In genomic region chr2:16147999-16148398, GRCm38 (mm10) we compare ENCODE assay signal across 29 mouse cellular contexts.
DNase-seq lines count a peak whose midpoint lies in the region; ATAC-seq and TF ChIP-seq lines count a peak whose summit lies in the region.
"Had no signal": no experiment of that assay in that cellular context is flagged by ENCODE, and none has a peak within 500 bp of the region (broad histone marks: within the 10 kb centered on the region; RNA-seq: fewer than 3 reads in every experiment).

No protein-coding gene starts in this region.

- 43% methylated on average over 1 of the region's 1 CpGs for WGBS in intestine, embryonic 15.5 days
- WGBS in intestine, postnatal 0 days, result 58% methylated on average over 1 of the region's 1 CpGs
- 42% methylated on average over 1 of the region's 1 CpGs for WGBS in lung, embryonic 16.5 days
- WGBS in midbrain, embryonic 13.5 days, result 81% methylated on average over 1 of the region's 1 CpGs

- H3K4me2 ChIP-seq in intestine, embryonic 15.5 days (replicated peaks), result no peak overlapping the region
- H3K4me2 ChIP-seq in intestine, postnatal 0 days (replicated peaks; ENCODE audit: low read depth), result no peak overlapping the region
- H3K4me2 ChIP-seq in lung, embryonic 16.5 days (ENCODE audit: low read depth, low read length), result no peak overlapping the region
- H3K4me2 ChIP-seq in midbrain, embryonic 13.5 days (replicated peaks), result no peak overlapping the region
- H3K4me2 ChIP-seq: forebrain, embryonic 15.5 days; heart, embryonic 12.5 days; hindbrain, embryonic 13.5 days; limb, embryonic 13.5 days; liver, embryonic 12.5 days; neural tube, embryonic 15.5 days had no signal

- no peaks in the 10 kb centered on the region for H3K27me3 ChIP-seq in intestine, embryonic 15.5 days (replicated peaks)
- H3K27me3 ChIP-seq in intestine, postnatal 0 days (replicated peaks; ENCODE audit: control insufficient read depth, insufficient read depth, low read length), result no peaks in the 10 kb centered on the region
- H3K27me3 ChIP-seq in lung, embryonic 16.5 days (ENCODE audit: control insufficient read depth, insufficient read depth, low read depth, low read length), result no peaks in the 10 kb centered on the region
- no peaks in the 10 kb centered on the region for H3K27me3 ChIP-seq in midbrain, embryonic 13.5 days
- H3K27me3 ChIP-seq: forebrain, embryonic 15.5 days; heart, embryonic 12.5 days; hindbrain, embryonic 13.5 days; limb, embryonic 13.5 days; liver, embryonic 12.5 days; megakaryocyte, embryonic 14.5 days; neural tube, embryonic 15.5 days had no signal

- no peak overlapping the region for H3K27ac ChIP-seq in intestine, embryonic 15.5 days
- H3K27ac ChIP-seq in intestine, postnatal 0 days (ENCODE audit: low read depth, low read length), result no peak overlapping the region
- no peak overlapping the region for H3K27ac ChIP-seq in lung, embryonic 16.5 days (ENCODE audit: low read length)
- no peak overlapping the region for H3K27ac ChIP-seq in midbrain, embryonic 13.5 days
- H3K27ac ChIP-seq: forebrain, embryonic 10.5 days; forebrain, embryonic 15.5 days; heart, adult 2 months; hindbrain, embryonic 13.5 days; limb, embryonic 13.5 days; liver, embryonic 12.5 days; neural tube, embryonic 15.5 days had no signal

- no peak for TF ChIP-seq CTCF in intestine, postnatal 0 days (IDR thresholded peaks at IDR 0.05; ENCODE audit: low read depth)

- no peak for DNase-seq in lung, adult 18-20 months
- peak; percentile 62 for DNase-seq in Muller cell, postnatal 12 days (ENCODE audit: inconsistent ontology term)
- peak; percentile 7 for DNase-seq in lung, postnatal 25 days (ENCODE audit: low spot score)
- no peak for DNase-seq in left cerebral cortex, adult 8-10 months (ENCODE audit: low spot score in 2 of 2)
- DNase-seq: adrenal gland, postnatal 10 days; B cell, adult 2 months; cerebellum, adult 8-10 months; cerebellum, postnatal 25 days; heart, adult 2 months; heart, postnatal 4 days; kidney, adult 8-10 months; kidney, postnatal 14 days; liver, postnatal 0 days; midbrain, embryonic 14.5 days; right cerebral cortex, postnatal 14 days; thymus, postnatal 14 days had no signal

- no peak overlapping the region for H3K9ac ChIP-seq in intestine, embryonic 15.5 days
- no peak overlapping the region for H3K9ac ChIP-seq in intestine, postnatal 0 days (ENCODE audit: low read depth, low read length)
- no peak overlapping the region for H3K9ac ChIP-seq in lung, embryonic 16.5 days (ENCODE audit: low read length)
- no peak overlapping the region for H3K9ac ChIP-seq in midbrain, embryonic 13.5 days (replicated peaks)
- H3K9ac ChIP-seq: forebrain, embryonic 15.5 days; heart, embryonic 12.5 days; hindbrain, embryonic 13.5 days; limb, embryonic 13.5 days; liver, embryonic 12.5 days; liver, postnatal 0 days; neural tube, embryonic 15.5 days had no signal

- ATAC-seq in intestine, embryonic 15.5 days, result peak; percentile 63
- no peak for ATAC-seq in intestine, postnatal 0 days
- peak; percentile 89 for ATAC-seq in lung, embryonic 16.5 days (ENCODE audit: low read depth)
- no peak for ATAC-seq in midbrain, embryonic 13.5 days
- ATAC-seq: forebrain, embryonic 15.5 days; inflammation-experienced regulatory T-cells, adult 6 months; liver, embryonic 12.5 days; liver, postnatal 0 days had no signal

- H3K9me3 ChIP-seq in intestine, embryonic 15.5 days, result no peaks in the 10 kb centered on the region
- no peaks in the 10 kb centered on the region for H3K9me3 ChIP-seq in intestine, postnatal 0 days (ENCODE audit: control insufficient read depth)
- no peaks in the 10 kb centered on the region for H3K9me3 ChIP-seq in lung, embryonic 16.5 days (ENCODE audit: control insufficient read depth, low read length)
- H3K9me3 ChIP-seq in midbrain, embryonic 13.5 days, result no peaks in the 10 kb centered on the region
- H3K9me3 ChIP-seq: forebrain, embryonic 10.5 days; forebrain, embryonic 15.5 days; heart, embryonic 12.5 days; hindbrain, embryonic 13.5 days; limb, embryonic 13.5 days; liver, embryonic 12.5 days; megakaryocyte, embryonic 14.5 days; neural tube, embryonic 15.5 days had no signal

- H3K4me3 ChIP-seq in intestine, embryonic 15.5 days (replicated peaks), result no peak overlapping the region
- no peak overlapping the region for H3K4me3 ChIP-seq in intestine, postnatal 0 days (ENCODE audit: low read depth, low read length)
- no peak overlapping the region for H3K4me3 ChIP-seq in lung, embryonic 16.5 days (ENCODE audit: low read length)
- no peak overlapping the region for H3K4me3 ChIP-seq in midbrain, embryonic 13.5 days (replicated peaks)
- H3K4me3 ChIP-seq: forebrain, embryonic 10.5 days; forebrain, embryonic 15.5 days; heart, adult 2 months; heart, embryonic 12.5 days; hindbrain, embryonic 13.5 days; limb, embryonic 13.5 days; liver, embryonic 12.5 days; megakaryocyte, embryonic 14.5 days; neural tube, embryonic 15.5 days had no signal

- H3K36me3 ChIP-seq in intestine, embryonic 15.5 days, result no peaks in the 10 kb centered on the region
- no peaks in the 10 kb centered on the region for H3K36me3 ChIP-seq in intestine, postnatal 0 days (ENCODE audit: control insufficient read depth, insufficient read depth)
- H3K36me3 ChIP-seq in lung, embryonic 16.5 days (ENCODE audit: control insufficient read depth, insufficient read depth, low read length), result no peaks in the 10 kb centered on the region
- H3K36me3 ChIP-seq in midbrain, embryonic 13.5 days, result no peaks in the 10 kb centered on the region
- H3K36me3 ChIP-seq: forebrain, embryonic 10.5 days; forebrain, embryonic 15.5 days; heart, embryonic 12.5 days; hindbrain, embryonic 13.5 days; limb, embryonic 13.5 days; liver, embryonic 12.5 days; neural tube, embryonic 15.5 days had no signal

- no peaks in the 10 kb centered on the region for H3K4me1 ChIP-seq in intestine, embryonic 15.5 days (replicated peaks)
- H3K4me1 ChIP-seq in intestine, postnatal 0 days (replicated peaks; ENCODE audit: control insufficient read depth, insufficient read depth, low read length), result no peaks in the 10 kb centered on the region
- no peaks in the 10 kb centered on the region for H3K4me1 ChIP-seq in lung, embryonic 16.5 days (replicated peaks; ENCODE audit: control insufficient read depth, insufficient read depth, low read length)
- H3K4me1 ChIP-seq in midbrain, embryonic 13.5 days (replicated peaks), result no peaks in the 10 kb centered on the region
- H3K4me1 ChIP-seq: forebrain, embryonic 10.5 days; forebrain, embryonic 15.5 days; heart, embryonic 12.5 days; hindbrain, embryonic 13.5 days; limb, embryonic 13.5 days; liver, embryonic 12.5 days; megakaryocyte, embryonic 14.5 days; neural tube, embryonic 15.5 days had no signal

Comparison
In these comparisons a context has a peak if more than half of its experiments do, and no peak if none do; other contexts are left out.
1. ATAC-seq: peak in intestine, embryonic 15.5 days (single experiment) and lung, embryonic 16.5 days (single experiment); none in intestine, postnatal 0 days (single experiment) and midbrain, embryonic 13.5 days (single experiment).
2. DNase-seq: peak in Muller cell, postnatal 12 days (single experiment) and lung, postnatal 25 days (single experiment); none in lung, adult 18-20 months (0 of 2) and left cerebral cortex, adult 8-10 months (0 of 2).